Mouse (Mus musculus) spleen, postnatal 10 days (tissue): ENCODE measurements around the gene Tpst1.
"Not testable (repeated sequence)": the region's sequence is repeated elsewhere in the genome, so short reads cannot be mapped to it uniquely, and the experiment has no call there.

Experiments
- DNase-seq, 2 experiments: peaks; one replicate each; pipeline ENCODE4 v3.0.0; 2021 to 2022; ENCODE audit warnings: low spot score in 2 of 2

Gene Tpst1

GRCm38 (mm10) chr5:130073026-130073425 lies at the start of gene Tpst1:
Tpst1 (plus strand) TSS chr5:130073326.
- no peak for DNase-seq

GRCm38 (mm10) chr5:130023767-130024539 lies 49.2 kb upstream of the Tpst1 start:
- DNase-seq = peak; percentile 66 to 85

GRCm38 (mm10) chr5:130027134-130027533 lies 46.0 kb upstream of the Tpst1 start:
- DNase-seq = no peak

- DNase-seq = no peak
These were observed 45.4 kb upstream of the Tpst1 start for GRCm38 (mm10) chr5:130027696-130028095.

GRCm38 (mm10) chr5:130029142-130029897 lies 43.8 kb upstream of the Tpst1 start, which contains the start of the genes Asl and Crcp:
Asl (minus strand) TSS chr5:130029247.
Crcp (plus strand) TSS chr5:130029290.
- peak; percentile 87 to 94 for DNase-seq

GRCm38 (mm10) chr5:130031410-130032390 lies 41.4 kb upstream of the Tpst1 start:
- DNase-seq = no peak

GRCm38 (mm10) chr5:130033869-130034268 lies 39.3 kb upstream of the Tpst1 start:
- DNase-seq = no peak

- not testable (repeated sequence) for DNase-seq
These were observed 36.8 kb upstream of the Tpst1 start for GRCm38 (mm10) chr5:130036300-130036699.

GRCm38 (mm10) chr5:130037752-130038455 lies 35.2 kb upstream of the Tpst1 start:
- DNase-seq = peak; percentile 41 to 71

- no peak for DNase-seq
These were observed 32.3 kb upstream of the Tpst1 start for GRCm38 (mm10) chr5:130040797-130041196.

- no peak for DNase-seq
These were observed 31.9 kb upstream of the Tpst1 start for GRCm38 (mm10) chr5:130041262-130041661.

GRCm38 (mm10) chr5:130043741-130044140 lies 29.4 kb upstream of the Tpst1 start:
- DNase-seq = no peak

GRCm38 (mm10) chr5:130044201-130044695 lies 28.9 kb upstream of the Tpst1 start:
- DNase-seq = no peak

- DNase-seq = no peak
These were observed 27.0 kb upstream of the Tpst1 start for GRCm38 (mm10) chr5:130046100-130046499.

- no peak for DNase-seq
These were observed 26.5 kb upstream of the Tpst1 start for GRCm38 (mm10) chr5:130046589-130046988.

GRCm38 (mm10) chr5:130047013-130047412 lies 26.1 kb upstream of the Tpst1 start:
- DNase-seq = no peak

GRCm38 (mm10) chr5:130048786-130049520 lies 24.2 kb upstream of the Tpst1 start:
- no peak for DNase-seq

GRCm38 (mm10) chr5:130050416-130050815 lies 22.7 kb upstream of the Tpst1 start:
- DNase-seq = no peak

GRCm38 (mm10) chr5:130051073-130051860 lies 21.9 kb upstream of the Tpst1 start:
- no peak for DNase-seq
